Mouse (Mus musculus): ENCODE measurements at regions not wholly inside any gene's neighbourhood (a gene's known extent, or its start where the extent isn't known, plus 50 kb on each side); places are given as distances from the start of the nearest gene placed in this dataset.

- no peaks in the 10 kb centered on the region for H3K9me3 ChIP-seq (ENCODE audit: low read length)
- DNase-seq (no peak), ATAC-seq (no peak)
- TF ChIP-seq CTCF (IDR thresholded peaks at IDR 0.05; ENCODE audit: low read depth): no peak
- WGBS: 61% methylated on average over 6 of the region's 6 CpGs
- H3K9ac ChIP-seq: no peak overlapping the region
- H3K27me3 ChIP-seq (ENCODE audit: insufficient read depth, low read length): no peaks in the 10 kb centered on the region
- no peak overlapping the region for H3K4me3 ChIP-seq (ENCODE audit: low read depth, low read length)
- H3K27ac ChIP-seq (ENCODE audit: low read depth, low read length): no peak overlapping the region
- no peaks in the 10 kb centered on the region for H3K4me1 ChIP-seq (ENCODE audit: insufficient read depth)
- no peaks in the 10 kb centered on the region for H3K36me3 ChIP-seq (ENCODE audit: insufficient read depth)
- no peak overlapping the region for H3K4me2 ChIP-seq (ENCODE audit: low read depth)
These were observed 871.8 kb downstream of the Trhde start for GRCm38 (mm10) chr10:113930201-113930790.

DNA sequence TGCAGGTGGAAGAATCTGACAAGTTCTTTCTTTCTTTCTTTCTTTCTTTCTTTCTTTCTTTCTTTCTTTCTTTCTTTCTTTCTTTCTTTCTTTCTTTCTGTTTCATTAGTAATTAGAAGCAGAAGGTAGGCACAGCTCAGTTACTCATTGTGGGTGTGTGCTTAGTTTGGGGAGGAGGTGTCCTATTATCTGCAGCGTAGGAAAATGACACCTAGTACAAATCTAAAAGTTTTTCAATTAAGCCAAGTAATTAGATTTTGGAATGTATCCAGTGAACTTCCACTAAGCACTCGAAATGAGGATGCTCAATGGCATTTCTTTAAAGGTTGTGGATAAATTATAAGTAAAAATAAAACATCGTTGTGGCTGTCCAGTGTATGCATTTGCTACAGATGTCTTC is 885.4 kb downstream of the Trhde start:
- WGBS: 33% methylated on average over 3 of the region's 3 CpGs
- ATAC-seq (no peak), DNase-seq (no peak)
- Histone ChIP-seq H3K4me3 (ENCODE audit: low read depth, low read length) (no peak overlapping the region), H3K27ac (ENCODE audit: low read depth, low read length) (no peak overlapping the region), H3K4me1 (ENCODE audit: insufficient read depth) (no peaks in the 10 kb centered on the region), H3K27me3 (ENCODE audit: insufficient read depth, low read length) (no peaks in the 10 kb centered on the region), H3K9ac (no peak overlapping the region), H3K9me3 (ENCODE audit: low read length) (no peaks in the 10 kb centered on the region), H3K36me3 (ENCODE audit: insufficient read depth) (no peaks in the 10 kb centered on the region), H3K4me2 (ENCODE audit: low read depth) (no peak overlapping the region)
- TF ChIP-seq CTCF (IDR thresholded peaks at IDR 0.05; ENCODE audit: low read depth): no peak

GRCm38 (mm10) chr10:113902744-113903143 is 899.4 kb downstream of the Trhde start:
- H3K27ac ChIP-seq (ENCODE audit: low read depth, low read length): no peak overlapping the region
- no peak overlapping the region for H3K4me2 ChIP-seq (ENCODE audit: low read depth)
- DNase-seq (no peak), ATAC-seq (peak; percentile 54; the same call in 1 of the 2 replicates)
- H3K9ac ChIP-seq: no peak overlapping the region
- H3K9me3 ChIP-seq (ENCODE audit: low read length): no peaks in the 10 kb centered on the region
- H3K27me3 ChIP-seq (ENCODE audit: insufficient read depth, low read length): no peaks in the 10 kb centered on the region
- no peaks in the 10 kb centered on the region for H3K36me3 ChIP-seq (ENCODE audit: insufficient read depth)
- no peaks in the 10 kb centered on the region for H3K4me1 ChIP-seq (ENCODE audit: insufficient read depth)
- no peak overlapping the region for H3K4me3 ChIP-seq (ENCODE audit: low read depth, low read length)
- no peak for TF ChIP-seq CTCF (IDR thresholded peaks at IDR 0.05; ENCODE audit: low read depth)
- WGBS: 45% methylated on average over 1 of the region's 1 CpGs

- no peaks in the 10 kb centered on the region for H3K27me3 ChIP-seq (ENCODE audit: insufficient read depth, low read length)
- WGBS: 28% methylated on average over 4 of the region's 4 CpGs
- H3K9me3 ChIP-seq (ENCODE audit: low read length): no peaks in the 10 kb centered on the region
- TF ChIP-seq CTCF (IDR thresholded peaks at IDR 0.05; ENCODE audit: low read depth): no peak
- no peak overlapping the region for H3K9ac ChIP-seq
- H3K27ac ChIP-seq (ENCODE audit: low read depth, low read length): no peak overlapping the region
- no peaks in the 10 kb centered on the region for H3K4me1 ChIP-seq (ENCODE audit: insufficient read depth)
- H3K4me3 ChIP-seq (ENCODE audit: low read depth, low read length): no peak overlapping the region
- peak; percentile 37 for DNase-seq
- no peak overlapping the region for H3K4me2 ChIP-seq (ENCODE audit: low read depth)
- no peaks in the 10 kb centered on the region for H3K36me3 ChIP-seq (ENCODE audit: insufficient read depth)
- peak; percentile 92; the same call in 1 of the 2 replicates for ATAC-seq
These were observed 927.5 kb downstream of the Trhde start for GRCm38 (mm10) chr10:113874419-113875161.

- H3K36me3 ChIP-seq (ENCODE audit: insufficient read depth): no peaks in the 10 kb centered on the region
- TF ChIP-seq CTCF (IDR thresholded peaks at IDR 0.05; ENCODE audit: low read depth): no peak
- no peak overlapping the region for H3K4me2 ChIP-seq (ENCODE audit: low read depth)
- 82% methylated on average over 1 of the region's 1 CpGs for WGBS
- H3K27me3 ChIP-seq (ENCODE audit: insufficient read depth, low read length): no peaks in the 10 kb centered on the region
- ATAC-seq: no peak
- DNase-seq: peak; percentile 4
- no peak overlapping the region for H3K9ac ChIP-seq
- no peak overlapping the region for H3K27ac ChIP-seq (ENCODE audit: low read depth, low read length)
- no peaks in the 10 kb centered on the region for H3K4me1 ChIP-seq (ENCODE audit: insufficient read depth)
- H3K4me3 ChIP-seq (ENCODE audit: low read depth, low read length): no peak overlapping the region
- no peaks in the 10 kb centered on the region for H3K9me3 ChIP-seq (ENCODE audit: low read length)
These were observed 895.8 kb upstream of the Atxn7l3b start for GRCm38 (mm10) chr10:113824596-113824995.
